Mouse (Mus musculus) MEL (cell line): ENCODE data around the gene Tead1. TPM values are rescaled to one million over a fixed set of nuclear protein-coding genes. Genes with fewer than 3 reads are reported as not detected.

Experiments
- DNase-seq: peaks from one replicate; pipeline ENCODE4 v3.0.0; 2011; ENCODE audit warnings: low read depth, low spot score
- H3K27ac ChIP-seq: 2 replicates; pipeline ENCODE4 v1.5.1; 2012; ENCODE audit warnings: low read depth, mild to moderate bottlenecking, control low read depth, low read length, moderate library complexity; ENCODE audit not compliant: control insufficient read depth
- H3K27me3 ChIP-seq, 2 experiments: fragments of 150-350 bp in 1 of 2; sonication (generic) in 1 of 2; 2 replicates each; pipeline ENCODE4 v1.6.1; 2012; ENCODE audit warnings: low read length in 2 of 2, mild to moderate bottlenecking in 2 of 2, improper control_type of control experiment in 1 of 2, moderate library complexity in 1 of 2; ENCODE audit not compliant: insufficient read depth in 2 of 2, control insufficient read depth in 1 of 2
- H3K36me3 ChIP-seq, 2 experiments: 2 replicates each; pipeline ENCODE4 v1.6.1; 2012 to 2014; ENCODE audit warnings: low read length in 2 of 2, improper control_type of control experiment in 1 of 2, inconsistent platforms in 1 of 2, mild to moderate bottlenecking in 1 of 2; ENCODE audit not compliant: insufficient read depth in 2 of 2, control insufficient read depth in 1 of 2
- H3K4me1 ChIP-seq, 2 experiments: fragments of 150-350 bp in 1 of 2; sonication (generic) in 1 of 2; 2 replicates each; pipeline ENCODE4 v1.6.1; 2012; ENCODE audit warnings: low read length in 2 of 2, improper control_type of control experiment in 1 of 2, mild to moderate bottlenecking in 1 of 2; ENCODE audit not compliant: insufficient read depth in 2 of 2, control insufficient read depth in 1 of 2
- H3K4me3 ChIP-seq, 2 experiments: fragments of 150-350 bp in 1 of 2; sonication (generic) in 1 of 2; 2 replicates each; pipeline ENCODE4 v1.5.1; 2012; ENCODE audit warnings: low read depth in 2 of 2, low read length in 2 of 2, mild to moderate bottlenecking in 2 of 2, moderate library complexity in 2 of 2, control low read depth in 1 of 2, improper control_type of control experiment in 1 of 2; ENCODE audit not compliant: control insufficient read depth in 1 of 2, insufficient read depth in 1 of 2
- H3K79me2 ChIP-seq: 2 replicates; pipeline ENCODE4 v1.6.1; 2012; ENCODE audit warnings: mild to moderate bottlenecking, low read length, moderate library complexity; ENCODE audit not compliant: control insufficient read depth, poor library complexity, insufficient read depth
- H3K9ac ChIP-seq: 2 replicates; pipeline ENCODE4 v1.6.1; 2012; ENCODE audit warnings: low read depth, mild to moderate bottlenecking, control low read depth, low read length, moderate library complexity; ENCODE audit not compliant: control insufficient read depth, poor library complexity, severe bottlenecking
- H3K9me3 ChIP-seq: fragments of 150-350 bp; sonication (generic); replicated peaks from 2 replicates; pipeline ENCODE4 v1.6.1; 2012; ENCODE audit warnings: mild to moderate bottlenecking, low read length, improper control_type of control experiment, moderate library complexity; ENCODE audit not compliant: insufficient read depth
- BHLHE40 ChIP-seq: IDR thresholded peaks from 2 replicates; pipeline ENCODE4 v1.6.1; 2012; ENCODE audit warnings: low read depth, mild to moderate bottlenecking, inconsistent platforms, low read length, improper control_type of control experiment, borderline replicate concordance
- CHD1 ChIP-seq: IDR thresholded peaks from 2 replicates; pipeline ENCODE4 v1.6.1; 2012; ENCODE audit warnings: low read depth, mild to moderate bottlenecking, inconsistent platforms, low read length, improper control_type of control experiment
- CHD2 ChIP-seq: IDR thresholded peaks from 2 replicates; pipeline ENCODE4 v1.6.1; 2011; ENCODE audit warnings: low read length, improper control_type of control experiment
- E2F4 ChIP-seq: IDR thresholded peaks from 2 replicates; pipeline ENCODE4 v1.6.1; 2011; ENCODE audit warnings: low read depth, low read length, improper control_type of control experiment, borderline replicate concordance
- ETS1 ChIP-seq: IDR thresholded peaks from 2 replicates; pipeline ENCODE4 v1.6.1; 2012; ENCODE audit warnings: low read depth, mild to moderate bottlenecking, inconsistent platforms, low read length, improper control_type of control experiment, moderate library complexity
- GABPA ChIP-seq: IDR thresholded peaks from 2 replicates; pipeline ENCODE4 v1.6.1; 2012; ENCODE audit warnings: low read depth, mild to moderate bottlenecking, inconsistent platforms, low read length, improper control_type of control experiment, moderate library complexity
- GATA1 ChIP-seq: IDR thresholded peaks from 2 replicates; pipeline ENCODE4 v1.6.1; 2011; ENCODE audit warnings: low read depth, low read length, improper control_type of control experiment
- HCFC1 ChIP-seq: IDR thresholded peaks from 2 replicates; pipeline ENCODE4 v1.6.1; 2012; ENCODE audit warnings: low read depth, mild to moderate bottlenecking, inconsistent platforms, low read length, improper control_type of control experiment, moderate library complexity
- JUND ChIP-seq: IDR thresholded peaks from 2 replicates; pipeline ENCODE4 v1.6.1; 2011; ENCODE audit warnings: low read depth, mild to moderate bottlenecking, improper control_type of control experiment, low read length
- KAT2A ChIP-seq: conservative IDR thresholded peaks from 2 replicates; pipeline ENCODE4 v1.6.1; 2012; ENCODE audit warnings: low read depth, low read length, improper control_type of control experiment, inconsistent platforms
- MEF2A ChIP-seq: IDR thresholded peaks from 2 replicates; pipeline ENCODE4 v1.6.1; 2014; ENCODE audit warnings: low read depth, mild to moderate bottlenecking, inconsistent platforms, low read length, improper control_type of control experiment; ENCODE audit not compliant: poor library complexity, insufficient replicate concordance, severe bottlenecking; ENCODE audit errors: extremely low read depth
- MXI1 ChIP-seq: IDR thresholded peaks from 2 replicates; pipeline ENCODE4 v1.6.1; 2011; ENCODE audit warnings: mild to moderate bottlenecking, low read depth, low read length, improper control_type of control experiment
- MYB ChIP-seq: IDR thresholded peaks from 2 replicates; pipeline ENCODE4 v1.6.1; 2011; ENCODE audit warnings: mild to moderate bottlenecking, low read depth, low read length, improper control_type of control experiment
- MYC ChIP-seq: IDR thresholded peaks from 2 replicates; pipeline ENCODE4 v1.6.1; 2011; ENCODE audit warnings: low read depth, mild to moderate bottlenecking, low read length, improper control_type of control experiment, moderate library complexity
- NRF1 ChIP-seq: IDR thresholded peaks from 2 replicates; pipeline ENCODE4 v1.6.1; 2014; ENCODE audit warnings: low read depth, mild to moderate bottlenecking, inconsistent platforms, low read length, improper control_type of control experiment, moderate library complexity; ENCODE audit not compliant: poor library complexity, insufficient read depth, severe bottlenecking
- POLR2A ChIP-seq, 2 experiments: IDR thresholded peaks; 2 replicates each; pipeline ENCODE4 v1.6.1; 2011 to 2012; ENCODE audit warnings: low read length in 2 of 2, mild to moderate bottlenecking in 2 of 2, control low read depth in 1 of 2, improper control_type of control experiment in 1 of 2, low read depth in 1 of 2, moderate library complexity in 1 of 2; ENCODE audit not compliant: control insufficient read depth in 1 of 2, insufficient read depth in 1 of 2, poor library complexity in 1 of 2
- POLR2AphosphoS2 ChIP-seq: IDR thresholded peaks from 2 replicates; pipeline ENCODE4 v1.6.1; 2011; ENCODE audit warnings: low read length, improper control_type of control experiment
- POLR2AphosphoS5 ChIP-seq: IDR thresholded peaks from 2 replicates; pipeline ENCODE4 v1.6.1; 2012; ENCODE audit warnings: low read depth, borderline replicate concordance, mild to moderate bottlenecking, inconsistent platforms, low read length, moderate library complexity, mixed read lengths
- RAD21 ChIP-seq: IDR thresholded peaks from 2 replicates; pipeline ENCODE4 v1.6.1; 2011; ENCODE audit warnings: mild to moderate bottlenecking, low read depth, low read length, improper control_type of control experiment
- SIN3A ChIP-seq: IDR thresholded peaks from 2 replicates; pipeline ENCODE4 v1.6.1; 2012; ENCODE audit warnings: low read length, improper control_type of control experiment, inconsistent platforms
- SMC3 ChIP-seq: IDR thresholded peaks from 2 replicates; pipeline ENCODE4 v1.6.1; 2011; ENCODE audit warnings: low read depth, low read length, improper control_type of control experiment
- TCF12 ChIP-seq: IDR thresholded peaks from 2 replicates; pipeline ENCODE4 v1.6.1; 2014; ENCODE audit warnings: low read depth, mild to moderate bottlenecking, inconsistent platforms, low read length, improper control_type of control experiment, moderate library complexity
- USF2 ChIP-seq, 2 experiments: IDR thresholded peaks; 2 replicates each; pipeline ENCODE4 v1.6.1; 2011 to 2012; ENCODE audit warnings: improper control_type of control experiment in 2 of 2, low read length in 2 of 2, borderline replicate concordance in 1 of 2, inconsistent platforms in 1 of 2, low read depth in 1 of 2, mild to moderate bottlenecking in 1 of 2; ENCODE audit not compliant: insufficient read depth in 1 of 2
- ZKSCAN1 ChIP-seq: IDR thresholded peaks from 2 replicates; pipeline ENCODE4 v1.6.1; 2012; ENCODE audit warnings: low read depth, mild to moderate bottlenecking, inconsistent platforms, low read length, improper control_type of control experiment, moderate library complexity
- ZMIZ1 ChIP-seq: IDR thresholded peaks from 2 replicates; pipeline ENCODE4 v1.6.1; 2012; ENCODE audit warnings: low read depth, mild to moderate bottlenecking, inconsistent platforms, low read length, improper control_type of control experiment, moderate library complexity
- polyA plus RNA-seq, 2 experiments: library from polyadenylated mRNA; stranded (reverse) in 1 of 2; unstranded in 1 of 2; fragments of >175 nt in 1 of 2; fragments of >200 nt in 1 of 2; gene quantifications; 2 replicates each; pipeline versions ENCODE4 v1.2.1 to v1.2.4; 2012; ENCODE audit warnings: low replicate concordance in 2 of 2, low read depth in 1 of 2; ENCODE audit not compliant: insufficient read length in 2 of 2, insufficient read depth in 1 of 2, missing spikeins in 1 of 2
- total RNA-seq: library from RNA; depleted of rRNA; stranded (reverse); fragments of 300-350 nt; gene quantifications from 2 replicates; pipeline ENCODE4 v1.2.3, GENCODE M21; 2012

Gene Tead1
- total and polyA plus RNA-seq, 3 experiments, result not detected

- Histone ChIP-seq H3K4me3 (no peak overlapping the region), H3K4me1 (no peaks in the 10 kb centered on the region), H3K27me3 (no peaks in the 10 kb centered on the region), H3K9ac (no peak overlapping the region), H3K27ac (no peak overlapping the region)
- DNase-seq, result no peak
- TF ChIP-seq POLR2AphosphoS2 (no peak), MYC (no peak), TCF12 (no peak), CHD2 (no peak), ZKSCAN1 (no peak), SIN3A (no peak), ZMIZ1 (no peak), BHLHE40 (no peak), HCFC1 (no peak), USF2 (IDR thresholded peaks at IDR 0.05; ENCODE audit: borderline replicate concordance in 1 of 2, insufficient read depth in 1 of 2, low read depth in 1 of 2, low read length in 2 of 2) (no peak), RAD21 (no peak), MXI1 (no peak), KAT2A (no peak), CHD1 (no peak), NRF1 (no peak), E2F4 (no peak), POLR2AphosphoS5 (no peak), SMC3 (no peak), JUND (no peak), GATA1 (no peak)
- TF ChIP-seq, all 39 proteins: peak for 0
- no peaks in the 10 kb centered on the region for H3K79me2 ChIP-seq
- H3K36me3 ChIP-seq, result no peaks in the 10 kb centered on the region
- no peaks in the 10 kb centered on the region for H3K9me3 ChIP-seq
Observed at GRCm38 (mm10) chr7:112779636-112780035, 100.5 kb downstream of the Tead1 start.

DNA sequence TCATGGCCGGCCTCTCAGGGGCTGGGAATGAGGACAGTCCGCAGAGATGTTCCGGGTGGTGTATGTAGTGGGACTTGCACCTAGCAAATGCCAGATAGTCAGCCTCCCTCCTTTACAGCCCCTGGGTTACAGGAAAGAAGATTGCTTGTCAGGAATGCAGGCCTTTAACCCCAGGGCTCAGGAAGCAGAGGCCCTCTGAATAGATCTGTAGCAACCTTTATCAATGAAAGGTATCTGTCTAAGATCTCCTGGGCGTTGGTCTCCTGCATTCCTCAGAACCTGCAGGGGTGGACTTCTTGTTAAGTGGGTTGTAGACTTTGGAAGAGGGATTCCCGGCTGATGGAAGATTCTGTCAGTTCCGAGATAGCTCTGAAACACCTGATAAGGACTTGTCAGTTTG, 101.8 kb downstream of the Tead1 start:
- Histone ChIP-seq H3K4me1 (no peaks in the 10 kb centered on the region), H3K79me2 (no peaks in the 10 kb centered on the region), H3K27ac (no peak overlapping the region), H3K4me3 (no peak overlapping the region), H3K27me3 (no peaks in the 10 kb centered on the region), H3K9me3 (no peaks in the 10 kb centered on the region), H3K9ac (no peak overlapping the region), H3K36me3 (no peaks in the 10 kb centered on the region)
- no peak for DNase-seq
- TF ChIP-seq GABPA (no peak), ETS1 (no peak), HCFC1 (no peak), CHD2 (no peak), USF2 (IDR thresholded peaks at IDR 0.05; ENCODE audit: borderline replicate concordance in 1 of 2, insufficient read depth in 1 of 2, low read depth in 1 of 2, low read length in 2 of 2) (no peak), POLR2AphosphoS5 (no peak), RAD21 (no peak), NRF1 (no peak), KAT2A (no peak), POLR2A (IDR thresholded peaks at IDR 0.05; ENCODE audit: control insufficient read depth in 1 of 2, insufficient read depth in 1 of 2, low read depth in 1 of 2, low read length in 2 of 2, poor library complexity in 1 of 2) (no peak), POLR2AphosphoS2 (no peak), MEF2A (no peak), TCF12 (no peak), SIN3A (no peak), MYB (no peak)
